Mouse (Mus musculus) CD4-positive naive resting alpha-beta T cell, adult 76 days (primary cell): ENCODE data around the gene Kcnab2. TPM values are rescaled to one million over a fixed set of nuclear protein-coding genes. Genes with fewer than 3 reads are reported as not detected.

Source experiments
- total RNA-seq: library from RNA; stranded (reverse); gene quantifications from one replicate; pipeline ENCODE4 v1.2.4, GENCODE M21; 2023

Kcnab2 gene
- total RNA-seq: 169 TPM

DNA sequence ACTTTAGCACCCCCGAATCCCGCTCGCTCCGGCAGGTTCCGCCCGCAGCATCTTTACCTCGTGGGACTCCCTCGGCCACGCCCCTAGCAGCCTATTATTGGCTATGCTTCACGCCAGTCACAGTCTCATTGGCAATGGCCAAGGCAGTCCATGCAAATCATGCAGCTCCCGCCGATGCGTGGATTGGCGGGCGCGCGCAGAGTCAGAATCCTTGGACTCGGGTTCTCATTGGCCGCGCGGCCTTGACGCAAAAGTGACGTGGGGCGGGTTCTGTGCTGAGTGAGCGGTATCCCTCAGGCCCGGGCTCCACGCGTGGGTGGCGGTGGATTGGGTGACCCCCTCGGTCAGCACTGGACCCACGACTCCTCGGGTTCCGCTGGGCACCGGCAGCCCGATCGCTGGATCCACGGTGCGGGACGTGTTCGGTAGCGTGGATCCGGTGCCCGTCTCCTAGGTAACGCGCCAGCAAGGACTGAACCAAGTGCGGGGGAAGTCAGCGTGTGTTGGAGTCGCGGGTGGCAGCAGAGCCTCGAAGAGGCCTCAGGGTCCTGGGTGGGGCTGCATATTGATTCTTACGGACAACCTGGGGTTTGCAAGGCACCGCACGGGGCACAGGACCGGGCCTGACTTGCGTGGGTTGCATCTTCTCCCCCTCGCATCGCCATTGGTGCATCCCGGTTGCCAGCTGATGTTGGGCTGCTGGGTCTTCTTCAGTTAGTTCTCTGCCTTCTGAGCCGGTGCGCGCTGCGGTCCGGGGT is at the start of gene Kcnab2:
Gene Kcnab2 (minus strand): TSS at position 406 of the 758 bp plus-strand sequence.

DNA sequence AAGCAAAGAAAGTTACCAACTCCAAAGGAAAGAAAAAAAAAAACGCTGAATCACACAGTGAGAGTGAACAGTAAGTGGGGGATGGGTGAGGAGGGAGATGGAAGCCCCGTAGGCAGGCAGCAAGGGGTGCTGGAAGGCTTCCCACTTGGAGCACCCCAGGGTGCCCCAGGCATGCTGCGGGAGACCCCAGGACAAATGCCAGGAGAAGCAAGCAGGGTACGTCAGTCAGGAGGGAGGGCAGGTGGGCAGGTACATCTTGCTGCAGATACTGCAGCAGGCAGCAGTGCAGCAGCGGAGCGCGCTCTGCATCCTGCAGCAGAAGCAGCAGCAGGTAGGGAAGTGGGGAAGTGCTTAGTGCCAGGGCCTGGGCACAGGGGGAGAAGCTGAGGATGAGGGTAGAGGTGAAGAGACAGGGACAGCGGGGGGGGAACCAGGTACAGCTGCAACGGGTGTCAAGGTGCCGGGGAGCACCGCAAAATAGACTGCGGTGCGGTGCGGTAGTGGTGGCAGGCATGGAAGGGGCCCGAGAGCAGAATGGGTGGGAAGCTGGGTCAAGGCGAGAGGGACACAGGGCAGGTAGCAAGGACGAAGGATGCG is 1.1 kb downstream of the Kcnab2 start, which contains the start of gene Nphp4:
Gene Nphp4 (plus strand): TSS at position 280 of the 597 bp plus-strand sequence.

Other genes with a start within 250 kb of the Kcnab2 start
- 0.23 TPM for gene Gpr153, start 203.6 kb downstream of the Kcnab2 start, total RNA-seq
- not detected for gene Hes3, start 186.2 kb downstream of the Kcnab2 start, total RNA-seq
- gene Icmt, start 180.6 kb downstream of the Kcnab2 start, total RNA-seq: 15.8 TPM
- not detected for gene Rnf207, start 158.9 kb downstream of the Kcnab2 start, total RNA-seq
- 940 TPM for gene Rpl22, start 152.1 kb downstream of the Kcnab2 start, total RNA-seq
- not detected for gene Chd5, start 139.2 kb downstream of the Kcnab2 start, total RNA-seq
- gene Nphp4, start 1.2 kb downstream of the Kcnab2 start, total RNA-seq: 1.5 TPM